Mouse (Mus musculus) bone marrow macrophage, adult 2 months (primary cell): Measurements from ENCODE around the gene Hpd. TPM values are rescaled to one million over a fixed set of nuclear protein-coding genes. Genes with fewer than 3 reads are reported as not detected.

Source experiments
- H3K27ac ChIP-seq: 2 replicates; pipeline ENCODE4 v1.5.1; 2012; ENCODE audit warnings: low read depth, low read length; ENCODE audit not compliant: insufficient read depth
- H3K4me1 ChIP-seq: 2 replicates; pipeline ENCODE4 v1.6.1; 2012; ENCODE audit warnings: low read length; ENCODE audit not compliant: control insufficient read depth, insufficient read depth
- H3K4me3 ChIP-seq: 2 replicates; pipeline ENCODE4 v1.5.1; 2012; ENCODE audit warnings: mild to moderate bottlenecking, low read length, moderate library complexity; ENCODE audit not compliant: insufficient read depth
- CTCF ChIP-seq: IDR thresholded peaks from 2 replicates; pipeline ENCODE4 v1.5.1; 2012; ENCODE audit warnings: low read depth, mild to moderate bottlenecking, low read length, moderate library complexity
- POLR2A ChIP-seq: IDR thresholded peaks from 2 replicates; pipeline ENCODE4 v1.6.1; 2012; ENCODE audit warnings: mild to moderate bottlenecking, low read depth, low read length, borderline replicate concordance
- polyA plus RNA-seq: library from polyadenylated mRNA; stranded (reverse); fragments of >200 nt; gene quantifications from 2 replicates; pipeline ENCODE4 v1.2.4, GENCODE M21; 2012; ENCODE audit not compliant: missing spikeins, insufficient read depth, insufficient read length

Gene Hpd
- polyA plus RNA-seq, 1 experiment = not detected

DNA sequence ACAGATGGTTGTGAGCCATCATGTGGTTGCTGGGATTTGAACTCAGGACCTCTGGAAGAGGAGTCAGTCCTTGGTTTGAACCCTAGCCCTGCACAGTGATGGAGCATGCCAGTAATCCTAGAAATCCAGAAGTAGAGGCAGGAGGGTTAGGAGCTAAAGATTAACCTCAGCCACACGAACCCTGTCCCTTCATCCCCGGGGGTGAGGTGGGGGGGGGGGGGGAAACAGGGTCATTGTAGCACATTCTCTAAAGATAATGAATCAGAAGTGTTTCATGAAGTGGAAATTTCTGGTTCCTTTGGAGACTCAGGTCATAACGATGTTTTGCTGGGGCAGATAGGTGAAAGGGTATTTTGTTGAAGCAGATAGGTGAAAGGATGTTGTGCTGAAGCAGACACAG, 8.4 kb upstream of the Hpd start:
- Histone ChIP-seq H3K27ac (no peak overlapping the region), H3K4me3 (no peak overlapping the region), H3K4me1 (no peaks in the 10 kb centered on the region)
- TF ChIP-seq CTCF (no peak), POLR2A (no peak)

DNA sequence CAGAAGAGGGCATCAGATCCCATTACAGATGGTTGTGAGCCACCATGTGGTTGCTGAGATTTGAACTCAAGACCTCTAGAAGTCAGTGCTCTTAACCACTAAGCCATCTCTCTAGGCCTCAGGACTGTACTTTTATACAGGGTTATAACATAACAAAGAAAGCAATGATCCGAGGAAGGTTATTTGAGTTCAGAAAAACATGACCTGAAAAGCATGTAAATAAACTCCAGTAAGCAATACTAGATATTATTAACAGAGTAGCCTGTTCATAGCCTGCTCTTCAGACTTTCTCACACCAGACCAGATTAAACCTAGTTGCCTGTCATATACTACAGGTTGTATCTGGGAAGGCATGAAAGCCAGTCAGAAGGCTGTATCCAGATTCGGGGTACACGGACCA, 4.8 kb upstream of the Hpd start:
- no peak overlapping the region for H3K4me3 ChIP-seq
- H3K27ac ChIP-seq = no peak overlapping the region
- TF ChIP-seq POLR2A (no peak), CTCF (no peak)
- H3K4me1 ChIP-seq = no peaks in the 10 kb centered on the region

DNA sequence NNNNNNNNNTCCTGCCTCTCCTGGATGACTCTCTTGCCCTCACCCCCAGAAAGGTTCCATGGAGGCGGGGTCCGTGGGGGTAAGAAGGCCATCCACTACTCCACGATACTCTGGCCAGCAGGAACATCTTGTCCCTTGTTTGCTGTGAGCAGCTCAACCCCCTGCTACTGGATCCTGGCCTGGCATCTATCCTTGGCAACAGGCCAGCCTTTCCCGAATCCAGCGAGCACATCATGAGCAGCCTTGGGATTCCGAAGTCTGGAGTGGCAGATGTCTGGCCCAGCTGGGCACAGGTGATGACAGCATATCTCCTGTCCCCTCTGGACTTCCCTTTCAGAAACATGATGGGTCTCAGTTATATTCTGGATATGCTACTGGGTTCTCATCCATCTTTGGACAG, 3.4 kb upstream of the Hpd start:
- TF ChIP-seq POLR2A = no peak
- Histone ChIP-seq H3K4me3 (no peak overlapping the region), H3K4me1 (no peaks in the 10 kb centered on the region), H3K27ac (no peak overlapping the region)

DNA sequence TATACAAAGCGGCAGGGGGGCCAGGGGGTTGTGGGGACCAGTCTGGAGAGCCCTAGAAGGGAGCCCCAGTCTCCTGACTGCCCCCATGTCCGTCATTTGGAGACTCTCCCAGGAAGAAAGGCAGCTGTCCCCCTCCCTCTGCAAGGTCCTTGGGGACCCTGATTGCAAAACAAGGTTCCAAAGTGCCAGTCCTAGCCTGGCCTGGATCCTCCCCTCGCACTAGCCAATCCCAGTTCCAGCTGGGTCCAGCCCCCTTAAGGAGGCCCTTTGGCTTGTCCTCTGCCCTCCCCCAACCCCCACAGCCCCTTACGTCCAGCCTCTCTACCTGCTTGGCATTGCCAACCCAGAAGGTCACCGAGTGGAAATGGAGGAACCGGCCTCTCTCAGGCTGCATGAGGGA, 991 bp downstream of the Hpd start:
- H3K4me3 ChIP-seq = no peak overlapping the region
- H3K27ac ChIP-seq = no peak overlapping the region
- TF ChIP-seq CTCF = no peak
- no peak for TF ChIP-seq POLR2A
- H3K4me1 ChIP-seq = no peaks in the 10 kb centered on the region

DNA sequence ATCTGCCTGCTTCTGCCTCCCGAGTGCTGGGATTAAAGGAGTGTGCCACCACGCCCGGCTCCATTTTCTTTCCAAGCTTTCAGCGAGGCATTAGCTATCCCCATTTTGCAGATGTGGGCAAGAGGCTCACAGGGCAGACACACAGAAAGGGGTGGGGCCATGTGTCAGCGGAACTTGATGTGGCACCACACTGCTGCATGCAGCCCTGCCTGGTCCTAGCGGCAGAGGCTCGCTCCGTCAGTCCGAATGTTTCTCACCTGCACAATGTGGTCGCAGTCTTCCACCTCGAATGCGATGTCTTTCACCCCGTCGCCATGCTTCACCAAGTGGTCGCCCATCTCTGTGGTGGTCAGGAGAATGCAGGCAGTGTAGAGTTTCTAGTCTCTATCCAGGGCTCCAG, 2.1 kb downstream of the Hpd start:
- H3K4me1 ChIP-seq = no peaks in the 10 kb centered on the region
- no peak for TF ChIP-seq POLR2A
- no peak for TF ChIP-seq CTCF
- H3K4me3 ChIP-seq = no peak overlapping the region
- no peak overlapping the region for H3K27ac ChIP-seq

- TF ChIP-seq CTCF (no peak), POLR2A (no peak)
- no peak overlapping the region for H3K4me3 ChIP-seq
- no peak overlapping the region for H3K27ac ChIP-seq
Observed at GRCm38 (mm10) chr5:123178792-123179191, 3.7 kb downstream of the Hpd start.

GRCm38 (mm10) chr5:123171646-123172350, 10.7 kb downstream of the Hpd start:
- no peaks in the 10 kb centered on the region for H3K4me1 ChIP-seq
- TF ChIP-seq POLR2A = no peak
- peak; percentile 93 for TF ChIP-seq CTCF
- H3K27ac ChIP-seq = no peak overlapping the region
- H3K4me3 ChIP-seq = no peak overlapping the region

More at GRCm38 (mm10) chr5:123178792-123179191, 3.7 kb downstream of the Hpd start:
- H3K4me1 ChIP-seq = no peaks in the 10 kb centered on the region

DNA sequence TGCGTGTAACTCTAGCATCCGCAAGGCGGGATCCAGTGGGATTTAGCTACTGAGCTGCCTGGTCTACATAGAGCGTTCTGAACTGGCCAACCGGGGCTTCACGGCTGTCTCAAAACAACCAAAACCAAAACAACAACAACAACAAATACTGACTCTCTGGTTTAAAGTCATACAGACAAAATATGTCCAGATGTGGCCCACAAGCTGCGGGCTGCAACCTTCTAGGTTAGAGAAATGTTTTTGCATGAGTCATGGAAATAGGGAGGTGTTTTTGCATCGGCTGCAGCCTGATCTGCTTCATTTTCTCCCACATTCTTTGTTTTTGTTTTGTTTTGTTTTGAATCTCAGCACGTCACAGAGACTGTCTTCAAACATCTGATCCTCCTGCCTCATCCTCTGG, 12.2 kb downstream of the Hpd start:
- no peak overlapping the region for H3K4me3 ChIP-seq
- no peak overlapping the region for H3K27ac ChIP-seq
- no peak for TF ChIP-seq CTCF
- no peak for TF ChIP-seq POLR2A

DNA sequence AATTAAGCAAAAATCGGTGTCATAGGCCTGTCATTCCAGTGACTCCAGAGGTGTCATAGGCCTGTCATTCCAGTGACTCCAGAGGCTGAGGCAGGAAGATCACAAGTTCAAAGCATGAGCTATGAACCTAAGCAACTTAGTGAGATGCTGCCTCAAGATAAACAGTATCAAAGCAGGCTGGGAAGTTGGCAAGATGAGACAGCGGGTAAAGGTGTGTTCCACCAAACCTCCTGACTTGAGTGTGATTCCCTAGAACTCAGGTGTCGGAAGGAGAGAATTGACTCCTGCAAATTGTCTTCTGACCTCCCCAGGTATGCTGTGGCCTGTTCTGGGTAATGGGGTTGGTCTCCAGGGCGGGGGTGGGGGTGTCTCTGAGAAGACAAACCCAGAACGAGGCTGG, 13.2 kb downstream of the Hpd start, which contains the start of gene Psmd9:
TSS of gene Psmd9 (plus strand) at position 130 of the 400 bp plus-strand sequence.
- Histone ChIP-seq H3K27ac (no peak within 1 kb of the TSS), H3K4me1 (no peaks in the 10 kb centered on the region), H3K4me3 (no peak within 1 kb of the TSS)
- no peak for TF ChIP-seq POLR2A
- TF ChIP-seq CTCF = no peak

More for the DNA sequence above, 12.2 kb downstream of the Hpd start:
- no peaks in the 10 kb centered on the region for H3K4me1 ChIP-seq

- Histone ChIP-seq H3K4me3 (no peak overlapping the region), H3K27ac (no peak overlapping the region), H3K4me1 (no peaks in the 10 kb centered on the region)
- TF ChIP-seq POLR2A (no peak), CTCF (no peak)
Observed at GRCm38 (mm10) chr5:123167591-123167990, 14.9 kb downstream of the Hpd start.
